Mouse (Mus musculus) testis, adult 2 months (tissue): ENCODE data around the gene Zfp872. TPM values are rescaled to one million over a fixed set of nuclear protein-coding genes. Genes with fewer than 3 reads are reported as not detected.

Experiments
- H3K27ac ChIP-seq: fragments of 200-500 bp; 2 replicates; pipeline ENCODE4 v1.5.1; 2012; ENCODE audit warnings: low read depth, low read length; ENCODE audit not compliant: control insufficient read depth, insufficient read depth
- H3K27me3 ChIP-seq: fragments of 200-500 bp; 2 replicates; pipeline ENCODE4 v1.6.1; 2012; ENCODE audit warnings: mild to moderate bottlenecking, low read length, moderate library complexity; ENCODE audit not compliant: control insufficient read depth, insufficient read depth
- H3K36me3 ChIP-seq: fragments of 200-500 bp; 2 replicates; pipeline ENCODE4 v1.6.1; 2012; ENCODE audit warnings: mild to moderate bottlenecking, low read length; ENCODE audit not compliant: control insufficient read depth, insufficient read depth
- H3K4me1 ChIP-seq: fragments of 200-500 bp; 2 replicates; pipeline ENCODE4 v1.6.1; 2012; ENCODE audit warnings: low read length; ENCODE audit not compliant: control insufficient read depth, insufficient read depth
- H3K4me3 ChIP-seq: fragments of 200-500 bp; 2 replicates; pipeline ENCODE4 v1.5.1; 2012; ENCODE audit warnings: low read depth, mild to moderate bottlenecking, low read length, moderate library complexity, mixed read lengths; ENCODE audit not compliant: control insufficient read depth
- CTCF ChIP-seq: fragments of 200-500 bp; IDR thresholded peaks from 2 replicates; pipeline ENCODE4 v1.5.1; 2012; ENCODE audit warnings: low read depth, mild to moderate bottlenecking, inconsistent platforms, low read length, moderate library complexity; ENCODE audit not compliant: control insufficient read depth, insufficient read depth, insufficient replicate concordance
- POLR2A ChIP-seq: fragments of 200-500 bp; IDR thresholded peaks from 2 replicates; pipeline ENCODE4 v1.6.1; 2012; ENCODE audit warnings: low read depth, mild to moderate bottlenecking, inconsistent platforms, low read length, moderate library complexity; ENCODE audit not compliant: control insufficient read depth
- polyA plus RNA-seq: library from polyadenylated mRNA; depleted of rRNA; stranded (reverse); fragments of >200 nt; gene quantifications from 2 replicates; pipeline ENCODE4 v1.2.3, GENCODE M21; 2012

Gene Zfp872
- polyA plus RNA-seq, 1 experiment: 0.05 TPM

GRCm38 (mm10) chr9:22150946-22151345 lies 36.9 kb upstream of the Zfp872 start:
- no peaks in the 10 kb centered on the region for H3K36me3 ChIP-seq

GRCm38 (mm10) chr9:22153810-22154209 lies 34.1 kb upstream of the Zfp872 start:
- no peak overlapping the region for H3K4me3 ChIP-seq
- TF ChIP-seq POLR2A (no peak), CTCF (no peak)
- no peaks in the 10 kb centered on the region for H3K27me3 ChIP-seq
- no peak overlapping the region for H3K27ac ChIP-seq
- H3K4me1 ChIP-seq: peaks cover 24% of the 10 kb centered on the region
- H3K36me3 ChIP-seq: no peaks in the 10 kb centered on the region

More at GRCm38 (mm10) chr9:22150946-22151345, 36.9 kb upstream of the Zfp872 start:
- no peaks in the 10 kb centered on the region for H3K27me3 ChIP-seq
- H3K4me3 ChIP-seq: no peak overlapping the region
- peaks cover 6% of the 10 kb centered on the region for H3K4me1 ChIP-seq
- TF ChIP-seq CTCF (no peak), POLR2A (no peak)
- H3K27ac ChIP-seq: no peak overlapping the region

- no peak overlapping the region for H3K27ac ChIP-seq
- TF ChIP-seq POLR2A (no peak), CTCF (peak; percentile 27; the same call in 1 of the 2 replicates)
Observed at GRCm38 (mm10) chr9:22155614-22156013, 32.3 kb upstream of the Zfp872 start.

GRCm38 (mm10) chr9:22156497-22157245 lies 31.2 kb upstream of the Zfp872 start, which contains the start of gene Pigyl:
Gene Pigyl, plus strand, starts transcription at chr9:22156846.
- peak; percentile 77 for TF ChIP-seq POLR2A
- no peak for TF ChIP-seq CTCF
- no peaks in the 10 kb centered on the region for H3K36me3 ChIP-seq
- no peaks in the 10 kb centered on the region for H3K27me3 ChIP-seq
- peaks cover 20% of the 10 kb centered on the region for H3K4me1 ChIP-seq
- peak within 1 kb of the TSS; percentile 97 for H3K4me3 ChIP-seq
- peak within 1 kb of the TSS; percentile 94 for H3K27ac ChIP-seq

More at GRCm38 (mm10) chr9:22155614-22156013, 32.3 kb upstream of the Zfp872 start:
- H3K4me3 ChIP-seq: peak overlapping the region; percentile 12
- H3K27me3 ChIP-seq: no peaks in the 10 kb centered on the region
- peaks cover 20% of the 10 kb centered on the region for H3K4me1 ChIP-seq
- no peaks in the 10 kb centered on the region for H3K36me3 ChIP-seq

- Histone ChIP-seq H3K27me3 (no peaks in the 10 kb centered on the region), H3K4me3 (peak overlapping the region; percentile 97), H3K27ac (peak overlapping the region; percentile 27; the same call in 1 of the 2 replicates), H3K4me1 (peaks cover 20% of the 10 kb centered on the region), H3K36me3 (no peaks in the 10 kb centered on the region)
- no peak for TF ChIP-seq POLR2A
- TF ChIP-seq CTCF: no peak
Observed at GRCm38 (mm10) chr9:22157516-22158265, 30.2 kb upstream of the Zfp872 start.

GRCm38 (mm10) chr9:22161299-22161698 lies 26.6 kb upstream of the Zfp872 start:
- no peak overlapping the region for H3K27ac ChIP-seq
- H3K36me3 ChIP-seq: no peaks in the 10 kb centered on the region
- H3K4me1 ChIP-seq: peaks cover 17% of the 10 kb centered on the region
- no peak overlapping the region for H3K4me3 ChIP-seq
- H3K27me3 ChIP-seq: no peaks in the 10 kb centered on the region
- TF ChIP-seq CTCF (no peak), POLR2A (no peak)

GRCm38 (mm10) chr9:22162305-22162704 lies 25.6 kb upstream of the Zfp872 start:
- Histone ChIP-seq H3K27me3 (no peaks in the 10 kb centered on the region), H3K4me3 (no peak overlapping the region), H3K27ac (no peak overlapping the region), H3K36me3 (no peaks in the 10 kb centered on the region), H3K4me1 (peaks cover 16% of the 10 kb centered on the region)
- TF ChIP-seq POLR2A (no peak), CTCF (no peak)
